Mouse (Mus musculus): Measurements from ENCODE around the gene Nlrp6. TPM values are rescaled to one million over a fixed set of nuclear protein-coding genes. Genes with fewer than 3 reads are reported as not detected.
"Not testable (repeated sequence)": the region's sequence is repeated elsewhere in the genome, so short reads cannot be mapped to it uniquely, and the experiment has no call there.

The Nlrp6 gene
- total RNA-seq, 2 experiments from 2014 or later = 0.27 to 0.53 TPM

- DNase-seq (ENCODE audit: low spot score in 2 of 2) = no peak
These were observed 52.9 kb downstream of the Nlrp6 start for GRCm38 (mm10) chr7:140973396-140974165.

- DNase-seq (ENCODE audit: low spot score in 2 of 2) = no peak
These were observed 54.2 kb downstream of the Nlrp6 start for GRCm38 (mm10) chr7:140974940-140975339.

GRCm38 (mm10) chr7:140975465-140975864 lies 54.8 kb downstream of the Nlrp6 start:
- DNase-seq (ENCODE audit: low spot score in 2 of 2) = no peak

GRCm38 (mm10) chr7:140976720-140977119 lies 56.0 kb downstream of the Nlrp6 start:
- not testable (repeated sequence) for DNase-seq (ENCODE audit: low spot score in 2 of 2)

Other genes starting within 250 kb of the Nlrp6 start
- gene Olfr45, start 239.0 kb upstream of the Nlrp6 start, total RNA-seq (2021) = under 1 TPM in 1 of 2 experiments, not detected in 1; 0.11 TPM
- not detected for gene Olfr541, start 223.6 kb upstream of the Nlrp6 start, total RNA-seq (2021)
- gene Cyp2e1, start 157.2 kb upstream of the Nlrp6 start, total RNA-seq (2021) = not detected
- not detected for gene Syce1, start 133.1 kb upstream of the Nlrp6 start, total RNA-seq (2021)
- gene Zfp941, start 98.7 kb upstream of the Nlrp6 start, total RNA-seq (2021) = 1 to 10 TPM; 8.5 to 9.3 TPM
- 1 to 10 TPM in 1 of 2 experiments, not detected in 1; 1.2 TPM for gene Urah, start 85.9 kb upstream of the Nlrp6 start, total RNA-seq (2021)
- gene Scgb1c1, start 75.4 kb upstream of the Nlrp6 start, total RNA-seq (2021) = not detected
- gene Odf3, start 73.1 kb upstream of the Nlrp6 start, total RNA-seq (2021) = not detected
- gene Gm45785, start 64.6 kb upstream of the Nlrp6 start, total RNA-seq (2021) = under 1 TPM; 0.40 to 0.73 TPM
- 100 to 1,000 TPM in 1 of 2 experiments, 10 to 100 TPM in 1; 91.1 to 106 TPM for gene Ric8a, start 63.9 kb upstream of the Nlrp6 start, total RNA-seq (2021)
- gene Bet1l, start 63.3 kb upstream of the Nlrp6 start, total RNA-seq (2021) = 10 to 100 TPM; 27.2 to 28.1 TPM
- gene Psmd13, start 38.9 kb upstream of the Nlrp6 start, total RNA-seq (2021) = 100 to 1,000 TPM; 151 to 155 TPM
- gene Sirt3, start 38.6 kb upstream of the Nlrp6 start, total RNA-seq (2021) = 10 to 100 TPM; 46.0 to 48.6 TPM
- gene Cox8b, start 20.5 kb upstream of the Nlrp6 start, total RNA-seq (2021) = not detected
- gene Pgghg, start 20.5 kb downstream of the Nlrp6 start, total RNA-seq (2021) = 1 to 10 TPM; 4.2 to 5.0 TPM
- not detected for gene Ifitm5, start 29.4 kb downstream of the Nlrp6 start, total RNA-seq (2021)
- gene Gm45717, start 35.0 kb downstream of the Nlrp6 start, total RNA-seq (2021) = not detected
- gene Ifitm2, start 35.1 kb downstream of the Nlrp6 start, total RNA-seq (2021) = 10 to 100 TPM; 20.3 to 27.0 TPM
- 1 to 10 TPM; 3.6 to 5.5 TPM for gene Ifitm1, start 46.3 kb downstream of the Nlrp6 start, total RNA-seq (2021)
- gene Ifitm3, start 89.9 kb downstream of the Nlrp6 start, total RNA-seq (2021) = 10 to 100 TPM; 13.0 TPM
- gene Ifitm6, start 97.0 kb downstream of the Nlrp6 start, total RNA-seq (2021) = not detected
- not detected for gene Gm17387, start 108.2 kb downstream of the Nlrp6 start, total RNA-seq (2021)
- gene B4galnt4, start 140.2 kb downstream of the Nlrp6 start, total RNA-seq (2021) = 100 to 1,000 TPM; 103 to 123 TPM
- not detected for gene Pkp3, start 157.3 kb downstream of the Nlrp6 start, total RNA-seq (2021)
- gene Sigirr, start 179.7 kb downstream of the Nlrp6 start, total RNA-seq (2021) = 1 to 10 TPM; 2.1 to 2.5 TPM
- gene Ano9, start 196.9 kb downstream of the Nlrp6 start, total RNA-seq (2021) = not detected
- 10 to 100 TPM; 47.9 to 68.4 TPM for gene Ptdss2, start 201.5 kb downstream of the Nlrp6 start, total RNA-seq (2021)

All from layer of hippocampus, postnatal 10 days (tissue).